Mouse (Mus musculus): ENCODE results near the gene Nppa. TPM values are rescaled to one million over a fixed set of nuclear protein-coding genes. Genes with fewer than 3 reads are reported as not detected.

Gene Nppa
- polyA plus RNA-seq, 1 experiment from 2014 or later = 0.31 TPM

DNA sequence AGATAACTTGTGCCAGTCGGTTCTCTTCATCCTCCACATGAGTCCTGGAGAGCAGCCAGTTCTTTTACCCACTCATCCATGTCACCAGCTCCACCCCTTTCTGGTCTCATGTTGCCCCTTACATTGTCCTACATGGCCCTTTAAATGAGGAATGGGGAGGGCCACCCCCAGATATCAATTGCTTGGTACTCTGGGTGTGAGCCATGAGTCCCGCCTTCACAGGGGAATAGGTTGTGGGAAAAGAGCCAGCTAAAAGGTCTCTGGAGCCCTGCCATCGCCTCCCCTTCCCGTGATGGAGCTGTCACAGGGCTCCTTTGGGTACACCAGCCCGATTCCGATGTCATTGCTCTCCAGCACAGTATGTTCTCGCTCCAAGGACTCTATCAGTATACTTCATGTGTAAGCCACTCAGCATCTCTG is 21.1 kb upstream of the Nppa start:
- ATAC-seq (replicated peaks; ENCODE audit: low FRiP score) = no peak
- Histone ChIP-seq H3K4me3 (replicated peaks) (no peak overlapping the region), H3K36me3 (no peaks in the 10 kb centered on the region), H3K27ac (no peak overlapping the region), H3K9ac (no peak overlapping the region), H3K4me1 (no peaks in the 10 kb centered on the region), H3K4me2 (no peak overlapping the region), H3K9me3 (replicated peaks) (no peaks in the 10 kb centered on the region; the same call in 1 of the 2 replicates), H3K27me3 (no peaks in the 10 kb centered on the region)
- 75% methylated on average over 7 of the region's 7 CpGs for WGBS

GRCm38 (mm10) chr4:147985205-147986132 is 15.1 kb upstream of the Nppa start, which contains the start of gene Nppb:
TSS of gene Nppb (plus strand) at chr4:147985788.
- Histone ChIP-seq H3K4me3 (replicated peaks) (no peak within 1 kb of the TSS), H3K9me3 (replicated peaks) (no peaks in the 10 kb centered on the region), H3K4me1 (no peaks in the 10 kb centered on the region), H3K4me2 (no peak within 1 kb of the TSS), H3K27ac (no peak within 1 kb of the TSS), H3K36me3 (no peaks in the 10 kb centered on the region), H3K9ac (no peak within 1 kb of the TSS), H3K27me3 (no peaks in the 10 kb centered on the region)
- ATAC-seq (replicated peaks; ENCODE audit: low FRiP score) = peak; percentile 56; the same call in 1 of the 2 replicates
- WGBS = 31% methylated on average over 20 of the region's 20 CpGs

GRCm38 (mm10) chr4:147993571-147994095 is 6.9 kb upstream of the Nppa start:
- Histone ChIP-seq H3K4me1 (no peaks in the 10 kb centered on the region), H3K36me3 (no peaks in the 10 kb centered on the region), H3K27me3 (no peaks in the 10 kb centered on the region), H3K27ac (no peak overlapping the region), H3K4me3 (replicated peaks) (no peak overlapping the region), H3K9me3 (replicated peaks) (no peaks in the 10 kb centered on the region), H3K4me2 (no peak overlapping the region), H3K9ac (no peak overlapping the region)
- ATAC-seq (replicated peaks; ENCODE audit: low FRiP score) = no peak
- 64% methylated on average over 7 of the region's 7 CpGs for WGBS

DNA sequence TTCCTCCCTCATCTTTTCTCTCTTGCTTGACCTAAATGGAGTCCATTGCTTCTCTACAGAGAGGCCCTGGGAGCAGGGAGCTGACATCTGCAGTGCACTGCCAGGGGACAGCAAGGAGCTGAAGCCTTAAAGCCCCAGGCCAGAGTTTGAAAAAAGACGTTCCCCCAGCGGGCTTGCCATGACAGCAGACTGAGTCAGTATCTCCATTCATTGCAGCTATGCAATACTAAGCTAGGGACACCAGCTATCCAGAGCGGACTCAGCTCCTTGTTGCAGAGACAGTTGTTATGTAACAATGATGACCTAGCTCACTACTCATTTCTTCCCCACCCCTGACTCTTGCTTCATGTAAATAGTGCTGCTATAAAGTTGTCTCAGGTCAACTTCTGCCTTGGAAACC is 5.2 kb upstream of the Nppa start:
- ATAC-seq (replicated peaks; ENCODE audit: low FRiP score) = no peak
- Histone ChIP-seq H3K9me3 (replicated peaks) (no peaks in the 10 kb centered on the region), H3K27ac (no peak overlapping the region), H3K9ac (no peak overlapping the region), H3K27me3 (no peaks in the 10 kb centered on the region), H3K4me1 (no peaks in the 10 kb centered on the region), H3K36me3 (no peaks in the 10 kb centered on the region), H3K4me3 (replicated peaks) (no peak overlapping the region), H3K4me2 (no peak overlapping the region)
- WGBS = 89% methylated on average over 3 of the region's 3 CpGs

DNA sequence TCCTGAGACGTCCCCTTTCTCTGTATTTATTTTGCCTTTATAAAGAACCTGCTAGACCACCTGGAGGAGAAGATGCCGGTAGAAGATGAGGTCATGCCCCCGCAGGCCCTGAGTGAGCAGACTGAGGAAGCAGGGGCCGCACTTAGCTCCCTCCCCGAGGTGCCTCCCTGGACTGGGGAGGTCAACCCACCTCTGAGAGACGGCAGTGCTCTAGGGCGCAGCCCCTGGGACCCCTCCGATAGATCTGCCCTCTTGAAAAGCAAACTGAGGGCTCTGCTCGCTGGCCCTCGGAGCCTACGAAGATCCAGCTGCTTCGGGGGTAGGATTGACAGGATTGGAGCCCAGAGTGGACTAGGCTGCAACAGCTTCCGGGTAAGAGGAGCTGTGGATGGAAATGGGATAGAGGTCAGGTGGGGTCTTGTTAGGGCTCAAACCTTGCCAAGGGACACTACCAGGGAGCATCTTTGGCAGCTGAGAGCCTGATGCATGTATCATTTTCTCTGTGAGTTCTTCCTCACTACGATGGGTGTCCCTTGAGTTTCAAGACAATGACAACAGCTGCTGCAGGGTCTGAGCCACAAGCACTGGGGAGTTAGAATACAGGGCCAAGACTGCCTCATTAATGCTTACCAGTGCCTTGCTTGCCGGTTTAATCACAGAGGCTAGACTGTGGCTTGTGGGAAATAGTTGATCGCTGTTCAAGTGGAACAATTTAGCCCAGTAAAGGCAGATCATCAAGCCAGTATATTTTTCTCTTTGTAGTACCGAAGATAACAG is 679 bp downstream of the Nppa start:
- ATAC-seq (replicated peaks; ENCODE audit: low FRiP score) = no peak
- no peak overlapping the region for H3K4me3 ChIP-seq (replicated peaks)
- WGBS = 80% methylated on average over 17 of the region's 17 CpGs
- no peak overlapping the region for H3K4me2 ChIP-seq
- no peaks in the 10 kb centered on the region for H3K27me3 ChIP-seq
- H3K4me1 ChIP-seq = no peaks in the 10 kb centered on the region
- H3K36me3 ChIP-seq = peaks cover 17% of the 10 kb centered on the region
- H3K9ac ChIP-seq = no peak overlapping the region
- no peak overlapping the region for H3K27ac ChIP-seq
- no peaks in the 10 kb centered on the region for H3K9me3 ChIP-seq (replicated peaks)

GRCm38 (mm10) chr4:148001866-148002265 is 1.3 kb downstream of the Nppa start:
- Histone ChIP-seq H3K9me3 (replicated peaks) (no peaks in the 10 kb centered on the region), H3K4me2 (no peak overlapping the region), H3K4me1 (no peaks in the 10 kb centered on the region), H3K9ac (no peak overlapping the region), H3K4me3 (replicated peaks) (no peak overlapping the region), H3K27ac (no peak overlapping the region), H3K27me3 (no peaks in the 10 kb centered on the region), H3K36me3 (peaks cover 23% of the 10 kb centered on the region)
- WGBS = 48% methylated on average over 8 of the region's 8 CpGs
- no peak for ATAC-seq (replicated peaks; ENCODE audit: low FRiP score)

GRCm38 (mm10) chr4:148004361-148004760 is 3.8 kb downstream of the Nppa start:
- ATAC-seq (replicated peaks; ENCODE audit: low FRiP score) = no peak
- Histone ChIP-seq H3K4me3 (replicated peaks) (no peak overlapping the region), H3K4me1 (no peaks in the 10 kb centered on the region), H3K36me3 (peaks cover 48% of the 10 kb centered on the region), H3K27me3 (no peaks in the 10 kb centered on the region), H3K9ac (no peak overlapping the region), H3K4me2 (no peak overlapping the region), H3K27ac (no peak overlapping the region), H3K9me3 (replicated peaks) (no peaks in the 10 kb centered on the region)
- 57% methylated on average over 7 of the region's 7 CpGs for WGBS

- Histone ChIP-seq H3K9me3 (replicated peaks) (no peaks in the 10 kb centered on the region), H3K27ac (no peak overlapping the region), H3K27me3 (no peaks in the 10 kb centered on the region), H3K4me2 (no peak overlapping the region), H3K4me3 (replicated peaks) (no peak overlapping the region), H3K9ac (no peak overlapping the region), H3K4me1 (no peaks in the 10 kb centered on the region), H3K36me3 (peaks cover 89% of the 10 kb centered on the region)
- WGBS = 79% methylated on average over 4 of the region's 4 CpGs
- no peak for ATAC-seq (replicated peaks; ENCODE audit: low FRiP score)
These were observed 7.9 kb downstream of the Nppa start for GRCm38 (mm10) chr4:148008412-148008811.

DNA sequence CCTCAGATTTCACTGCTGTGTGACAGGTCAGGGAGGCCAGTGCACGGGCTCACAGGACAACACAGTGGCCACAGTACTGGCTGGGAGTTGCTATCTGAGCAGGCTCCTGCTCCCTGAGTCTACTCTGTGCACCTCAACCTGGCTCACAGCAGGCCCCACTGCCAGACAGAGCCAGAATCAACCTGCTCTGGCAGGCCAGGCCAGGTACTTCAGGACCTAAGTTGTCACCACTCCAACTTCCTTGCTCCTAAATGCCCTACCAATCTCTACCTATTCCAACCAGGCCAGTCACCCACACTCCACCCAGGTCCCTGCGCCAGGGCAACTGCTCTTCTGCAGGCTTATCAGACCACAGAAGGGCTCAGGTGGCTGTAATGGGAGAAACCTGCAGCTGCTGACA is 9.1 kb downstream of the Nppa start:
- H3K27me3 ChIP-seq = no peaks in the 10 kb centered on the region
- no peak overlapping the region for H3K4me2 ChIP-seq
- H3K4me1 ChIP-seq = no peaks in the 10 kb centered on the region
- H3K9me3 ChIP-seq (replicated peaks) = no peaks in the 10 kb centered on the region
- WGBS = 91% methylated on average over 2 of the region's 2 CpGs
- H3K4me3 ChIP-seq (replicated peaks) = no peak overlapping the region
- H3K27ac ChIP-seq = no peak overlapping the region
- H3K36me3 ChIP-seq = peaks cover 99% of the 10 kb centered on the region
- H3K9ac ChIP-seq = no peak overlapping the region
- no peak for ATAC-seq (replicated peaks; ENCODE audit: low FRiP score)

- H3K9ac ChIP-seq = no peak overlapping the region
- 83% methylated on average over 3 of the region's 3 CpGs for WGBS
- no peak overlapping the region for H3K4me3 ChIP-seq (replicated peaks)
- H3K27ac ChIP-seq = no peak overlapping the region
- ATAC-seq (replicated peaks; ENCODE audit: low FRiP score) = no peak
- H3K36me3 ChIP-seq = peaks cover 100% of the 10 kb centered on the region
- H3K4me2 ChIP-seq = no peak overlapping the region
- H3K4me1 ChIP-seq = no peaks in the 10 kb centered on the region
- no peaks in the 10 kb centered on the region for H3K27me3 ChIP-seq
- no peaks in the 10 kb centered on the region for H3K9me3 ChIP-seq (replicated peaks)
These were observed 10.8 kb downstream of the Nppa start for GRCm38 (mm10) chr4:148011332-148011731.

DNA sequence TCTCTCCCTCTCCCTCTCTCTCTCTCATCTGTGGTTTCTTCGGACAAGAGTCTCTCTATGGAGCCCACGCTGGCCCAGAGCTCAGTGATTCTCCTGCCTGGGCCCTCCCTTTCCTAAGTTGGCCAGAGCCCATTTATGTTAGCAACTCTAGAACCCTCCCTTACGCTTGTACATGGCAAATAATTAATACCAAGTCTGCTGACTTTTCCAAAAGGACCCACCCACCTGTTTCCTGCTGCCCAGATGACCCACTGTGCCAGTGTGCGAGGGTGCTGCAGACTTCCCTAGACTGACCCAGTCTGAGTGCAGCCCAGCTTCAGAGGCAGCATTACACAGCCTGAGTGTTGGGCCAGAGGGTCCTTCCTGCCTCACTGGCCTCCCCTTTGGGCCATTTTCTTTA is 11.7 kb downstream of the Nppa start:
- Histone ChIP-seq H3K9ac (no peak overlapping the region), H3K36me3 (peaks cover 100% of the 10 kb centered on the region), H3K4me3 (replicated peaks) (no peak overlapping the region), H3K4me2 (no peak overlapping the region), H3K9me3 (replicated peaks) (no peaks in the 10 kb centered on the region), H3K27ac (no peak overlapping the region), H3K4me1 (no peaks in the 10 kb centered on the region), H3K27me3 (no peaks in the 10 kb centered on the region)
- 91% methylated on average over 4 of the region's 4 CpGs for WGBS
- ATAC-seq (replicated peaks; ENCODE audit: low FRiP score) = no peak

DNA sequence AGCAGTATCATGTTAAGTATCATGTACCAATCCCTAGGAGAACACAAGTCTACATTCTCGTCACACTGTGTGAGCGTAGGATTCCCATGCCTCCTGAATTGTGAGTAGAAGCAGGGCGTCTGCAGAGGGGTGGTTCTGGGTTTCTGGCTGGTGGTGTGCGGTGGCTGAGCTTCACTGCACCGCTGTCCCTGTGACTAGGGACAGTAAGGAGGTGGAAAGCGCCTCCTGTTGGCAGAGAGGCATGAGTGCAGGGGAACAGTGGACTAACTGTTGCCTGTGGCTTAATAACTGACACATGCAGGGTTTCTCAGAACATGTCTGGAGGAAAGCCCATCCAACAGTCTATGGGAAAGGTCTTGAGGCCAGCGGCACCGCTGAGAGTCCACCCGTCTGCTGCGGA is 14.9 kb downstream of the Nppa start:
- H3K27ac ChIP-seq = no peak overlapping the region
- H3K4me2 ChIP-seq = no peak overlapping the region
- no peak overlapping the region for H3K4me3 ChIP-seq (replicated peaks)
- H3K9ac ChIP-seq = no peak overlapping the region
- 84% methylated on average over 10 of the region's 10 CpGs for WGBS
- H3K9me3 ChIP-seq (replicated peaks) = no peaks in the 10 kb centered on the region
- peaks cover 98% of the 10 kb centered on the region for H3K36me3 ChIP-seq
- ATAC-seq (replicated peaks; ENCODE audit: low FRiP score) = no peak
- no peaks in the 10 kb centered on the region for H3K27me3 ChIP-seq
- H3K4me1 ChIP-seq = no peaks in the 10 kb centered on the region

All from kidney, embryonic 15.5 days (tissue).